Mouse (Mus musculus) forebrain, embryonic 15.5 days (tissue): ENCODE data around the gene Phlda3. TPM values are rescaled to one million over a fixed set of nuclear protein-coding genes. Genes with fewer than 3 reads are reported as not detected.

ENCODE experiments used
- polyA plus RNA-seq: library from polyadenylated mRNA; unstranded; fragments of >200 nt; fragmentation: Nextera tagmentation; extraction: Ambion mirVana; gene quantifications from 2 replicates; pipeline ENCODE4 v1.2.1, GENCODE M21; 2015

Phlda3 gene
- polyA plus RNA-seq, 1 experiment from 2014 or later: 15.5 TPM

Other genes starting within 250 kb of the Phlda3 start
- gene Nav1, start 158.8 kb upstream of the Phlda3 start, polyA plus RNA-seq: 48.1 and 51.1 TPM in 2 replicates
- 17.7 and 18.0 TPM in 2 replicates for gene Csrp1, start 46.1 kb upstream of the Phlda3 start, polyA plus RNA-seq
- gene Tnni1, start 13.3 kb downstream of the Phlda3 start, polyA plus RNA-seq: 0.45 and 1.3 TPM in 2 replicates
- 0.33 and 0.37 TPM in 2 replicates for gene Lad1, start 52.5 kb downstream of the Phlda3 start, polyA plus RNA-seq
- gene Tnnt2, start 70.2 kb downstream of the Phlda3 start, polyA plus RNA-seq: 0.75 and 5.7 TPM in 2 replicates
- gene Pkp1, start 153.1 kb downstream of the Phlda3 start, polyA plus RNA-seq: not detected in 2 replicates
- gene Igfn1, start 240.2 kb downstream of the Phlda3 start, polyA plus RNA-seq: not detected in 2 replicates
- 135 and 149 TPM in 2 replicates for gene Tmem9, start 242.0 kb downstream of the Phlda3 start, polyA plus RNA-seq